Mouse (Mus musculus) kidney, adult 2 months (tissue): ENCODE measurements at regions not wholly inside any gene's neighbourhood (a gene's known extent, or its start where the extent isn't known, plus 50 kb on each side); places are given as distances from the start of the nearest gene placed in this dataset.

ENCODE experiments used
- CTCF ChIP-seq: fragments of 200-500 bp; conservative IDR thresholded peaks from 2 replicates; pipeline ENCODE4 v1.5.1; 2011; ENCODE audit warnings: low read depth, mild to moderate bottlenecking, control low read depth, low read length, moderate library complexity, mixed read lengths; ENCODE audit not compliant: insufficient read depth, insufficient read length
- POLR2A ChIP-seq: fragments of 200-500 bp; IDR thresholded peaks from one replicate; pipeline ENCODE4 v1.6.1; 2011; ENCODE audit warnings: low read depth, low read length, control low read depth

GRCm38 (mm10) chr2:11363061-11363464 lies 190.8 kb downstream of the Pfkfb3 start:
- TF ChIP-seq POLR2A (no peak), CTCF (no peak)
